8 mouse cellular contexts compared by ENCODE assay signal in genomic region chr2:32321591-32322298, GRCm38 (mm10). TPM values are rescaled to one million over a fixed set of nuclear protein-coding genes. Genes with fewer than 3 reads are reported as not detected.
DNase-seq lines count a peak whose midpoint lies in the region; ATAC-seq and TF ChIP-seq lines count a peak whose summit lies in the region.

No protein-coding gene starts in this region.

- no peaks in the 10 kb centered on the region for H3K36me3 ChIP-seq in forebrain, embryonic 12.5 days (replicated peaks)
- no peaks in the 10 kb centered on the region for H3K36me3 ChIP-seq in forebrain, embryonic 11.5 days (ENCODE audit: control insufficient read depth, insufficient read depth, low read length)
- H3K36me3 ChIP-seq in limb, embryonic 10.5 days = peaks cover 26% of the 10 kb centered on the region

- TF ChIP-seq CTCF in lung, adult 2 months (IDR thresholded peaks at IDR 0.05; ENCODE audit: insufficient read depth, low read length) = no peak

- peak overlapping the region; percentile 88; the same call in 1 of the 2 replicates for H3K27ac ChIP-seq in forebrain, embryonic 12.5 days
- H3K27ac ChIP-seq in forebrain, embryonic 11.5 days (ENCODE audit: low read depth, low read length) = no peak overlapping the region
- peak overlapping the region; percentile 98 for H3K27ac ChIP-seq in limb, embryonic 10.5 days

- H3K4me3 ChIP-seq in forebrain, embryonic 12.5 days (replicated peaks) = no peak overlapping the region
- H3K4me3 ChIP-seq in forebrain, embryonic 11.5 days (ENCODE audit: low read depth, low read length) = no peak overlapping the region
- no peak overlapping the region for H3K4me3 ChIP-seq in lung, adult 2 months (replicated peaks; ENCODE audit: extremely low read depth, low read depth, low read length)
- no peak overlapping the region for H3K4me3 ChIP-seq in limb, embryonic 10.5 days

- intact Hi-C loops in left cerebral cortex, postnatal 36 days (cut with DNase I) = no loop called here

- no peak for TF ChIP-seq POLR2A in lung, adult 2 months (IDR thresholded peaks at IDR 0.05; ENCODE audit: borderline replicate concordance, extremely low read depth, low read depth, low read length)

- 76% methylated on average over 9 of the region's 9 CpGs for WGBS in forebrain, embryonic 12.5 days
- 78% methylated on average over 9 of the region's 9 CpGs for WGBS in forebrain, embryonic 11.5 days
- WGBS in lung, adult 2 months = 60% methylated on average over 9 of the region's 9 CpGs
- WGBS in limb, embryonic 10.5 days = 70% methylated on average over 9 of the region's 9 CpGs

- H3K4me1 ChIP-seq in forebrain, embryonic 12.5 days = peaks cover 45% of the 10 kb centered on the region
- H3K4me1 ChIP-seq in forebrain, embryonic 11.5 days (replicated peaks; ENCODE audit: control insufficient read depth, insufficient read depth, low read length) = peaks cover 9% of the 10 kb centered on the region; the same call in 1 of the 2 replicates
- H3K4me1 ChIP-seq in lung, adult 2 months (ENCODE audit: control insufficient read depth, insufficient read depth, low read length) = peaks cover 2% of the 10 kb centered on the region; the same call in 1 of the 2 replicates
- H3K4me1 ChIP-seq in limb, embryonic 10.5 days = peaks cover 77% of the 10 kb centered on the region

- no peak overlapping the region for H3K4me2 ChIP-seq in forebrain, embryonic 12.5 days
- no peak overlapping the region for H3K4me2 ChIP-seq in forebrain, embryonic 11.5 days (ENCODE audit: low read depth, low read length, severe bottlenecking)

- no peaks in the 10 kb centered on the region for H3K9me3 ChIP-seq in forebrain, embryonic 12.5 days
- no peaks in the 10 kb centered on the region for H3K9me3 ChIP-seq in forebrain, embryonic 11.5 days (ENCODE audit: control insufficient read depth, low read length)
- H3K9me3 ChIP-seq in limb, embryonic 10.5 days (replicated peaks) = no peaks in the 10 kb centered on the region

- DNase-seq in forebrain, embryonic 11.5 days (ENCODE audit: low spot score) = no peak
- DNase-seq in lung, postnatal 10 days = peak; percentile 54
- DNase-seq in lung, adult 2 months = no peak
- no peak for DNase-seq in limb, embryonic 10.5 days (ENCODE audit: low spot score)
- DNase-seq in yolk sac, embryonic 10.5 days (ENCODE audit: low spot score) = peak; percentile 85
- no peak for DNase-seq in layer of hippocampus, adult 8-10 months (ENCODE audit: low spot score in 2 of 2)
- no peak for DNase-seq in left cerebral cortex, postnatal 36 days (ENCODE audit: low spot score in 2 of 2)

- H3K9ac ChIP-seq in forebrain, embryonic 12.5 days = no peak overlapping the region
- H3K9ac ChIP-seq in forebrain, embryonic 11.5 days (ENCODE audit: low read length) = no peak overlapping the region

- H3K27me3 ChIP-seq in forebrain, embryonic 12.5 days = peaks cover 22% of the 10 kb centered on the region
- no peaks in the 10 kb centered on the region for H3K27me3 ChIP-seq in forebrain, embryonic 11.5 days (ENCODE audit: control insufficient read depth, insufficient read depth, low read length)
- no peaks in the 10 kb centered on the region for H3K27me3 ChIP-seq in limb, embryonic 10.5 days (ENCODE audit: low read depth, poor library complexity, severe bottlenecking)

- no peak for ATAC-seq in forebrain, embryonic 12.5 days (ENCODE audit: low FRiP score)
- ATAC-seq in forebrain, embryonic 11.5 days (replicated peaks; ENCODE audit: low FRiP score) = no peak

RNA-seq across cellular contexts. Expression of gene Ciz1, which starts 30.4 kb away (rescaled TPM):
- 59.1 and 67.5 TPM in 2 replicates for polyA plus RNA-seq in forebrain, embryonic 12.5 days (2016; fragmentation: Nextera tagmentation; extraction: Ambion mirVana)
- polyA plus RNA-seq in forebrain, embryonic 11.5 days (2014; fragmentation: Nextera tagmentation; extraction: Ambion mirVana) = 62.6 and 69.0 TPM in 2 replicates
- polyA plus RNA-seq in lung, adult 2 months (2012; rRNA removed) = 237 and 245 TPM in 2 replicates
- 61.3 and 74.8 TPM in 2 replicates for polyA plus RNA-seq in limb, embryonic 10.5 days (2016; fragmentation: Nextera tagmentation; extraction: Ambion mirVana)
- total RNA-seq in layer of hippocampus, adult 8-10 months (2022) = 100 to 1,000 TPM in 1 of 4 experiments, 10 to 100 TPM in 3; 82.9 to 103 (median 90.5) TPM
- 10 to 100 TPM; 60.4 to 97.8 TPM for total RNA-seq in left cerebral cortex, postnatal 36 days (2021)

RNA-seq across cellular contexts. Expression of gene Dnm1, which starts 31.4 kb away (rescaled TPM):
- 18.6 and 19.4 TPM in 2 replicates for polyA plus RNA-seq in forebrain, embryonic 12.5 days (2016; fragmentation: Nextera tagmentation; extraction: Ambion mirVana)
- polyA plus RNA-seq in forebrain, embryonic 11.5 days (2014; fragmentation: Nextera tagmentation; extraction: Ambion mirVana) = 12.4 and 12.8 TPM in 2 replicates
- polyA plus RNA-seq in lung, adult 2 months (2012; rRNA removed) = 44.0 and 60.3 TPM in 2 replicates
- polyA plus RNA-seq in limb, embryonic 10.5 days (2016; fragmentation: Nextera tagmentation; extraction: Ambion mirVana) = 27.1 and 33.6 TPM in 2 replicates
- 1,000 to 10,000 TPM; 1,146 to 1,253 (median 1,200) TPM for total RNA-seq in layer of hippocampus, adult 8-10 months (2022)
- 1,000 to 10,000 TPM; 1,215 to 1,406 TPM for total RNA-seq in left cerebral cortex, postnatal 36 days (2021)

RNA-seq across cellular contexts. Expression of gene Swi5, which starts 33.9 kb away (rescaled TPM):
- polyA plus RNA-seq in forebrain, embryonic 12.5 days (2016; fragmentation: Nextera tagmentation; extraction: Ambion mirVana) = 391 and 397 TPM in 2 replicates
- 345 and 373 TPM in 2 replicates for polyA plus RNA-seq in forebrain, embryonic 11.5 days (2014; fragmentation: Nextera tagmentation; extraction: Ambion mirVana)
- polyA plus RNA-seq in lung, adult 2 months (2012; rRNA removed) = 110 and 135 TPM in 2 replicates
- polyA plus RNA-seq in limb, embryonic 10.5 days (2016; fragmentation: Nextera tagmentation; extraction: Ambion mirVana) = 440 and 446 TPM in 2 replicates
- 100 to 1,000 TPM; 192 to 208 (median 196) TPM for total RNA-seq in layer of hippocampus, adult 8-10 months (2022)
- total RNA-seq in left cerebral cortex, postnatal 36 days (2021) = 100 to 1,000 TPM; 207 to 208 TPM

RNA-seq across cellular contexts. Expression of gene Golga2, which starts 34.6 kb away (rescaled TPM):
- 23.0 and 26.5 TPM in 2 replicates for polyA plus RNA-seq in forebrain, embryonic 12.5 days (2016; fragmentation: Nextera tagmentation; extraction: Ambion mirVana)
- polyA plus RNA-seq in forebrain, embryonic 11.5 days (2014; fragmentation: Nextera tagmentation; extraction: Ambion mirVana) = 22.4 and 22.6 TPM in 2 replicates
- 34.8 and 45.0 TPM in 2 replicates for polyA plus RNA-seq in lung, adult 2 months (2012; rRNA removed)
- polyA plus RNA-seq in limb, embryonic 10.5 days (2016; fragmentation: Nextera tagmentation; extraction: Ambion mirVana) = 20.4 and 25.0 TPM in 2 replicates
- 10 to 100 TPM; 88.0 to 97.6 (median 92.3) TPM for total RNA-seq in layer of hippocampus, adult 8-10 months (2022)
- total RNA-seq in left cerebral cortex, postnatal 36 days (2021) = 10 to 100 TPM; 83.4 to 89.9 TPM

RNA-seq across cellular contexts. Expression of gene 1110008P14Rik, which starts 60.0 kb away (rescaled TPM):
- polyA plus RNA-seq in forebrain, embryonic 12.5 days (2016; fragmentation: Nextera tagmentation; extraction: Ambion mirVana) = 51.0 and 51.4 TPM in 2 replicates
- 37.7 and 45.4 TPM in 2 replicates for polyA plus RNA-seq in forebrain, embryonic 11.5 days (2014; fragmentation: Nextera tagmentation; extraction: Ambion mirVana)
- 170 and 173 TPM in 2 replicates for polyA plus RNA-seq in lung, adult 2 months (2012; rRNA removed)
- polyA plus RNA-seq in limb, embryonic 10.5 days (2016; fragmentation: Nextera tagmentation; extraction: Ambion mirVana) = 36.3 and 37.0 TPM in 2 replicates
- total RNA-seq in layer of hippocampus, adult 8-10 months (2022) = 100 to 1,000 TPM; 144 to 174 (median 164) TPM
- total RNA-seq in left cerebral cortex, postnatal 36 days (2021) = 100 to 1,000 TPM; 312 to 437 TPM

Comparison
In these comparisons a context has a peak if more than half of its experiments do, and no peak if none do; other contexts are left out.
1. DNase-seq: peak in lung, postnatal 10 days (single experiment) and yolk sac, embryonic 10.5 days (single experiment); none in forebrain, embryonic 11.5 days (single experiment), lung, adult 2 months (single experiment), limb, embryonic 10.5 days (single experiment), layer of hippocampus, adult 8-10 months (0 of 2) and left cerebral cortex, postnatal 36 days (0 of 2).